Mouse (Mus musculus) forebrain, embryonic 15.5 days (tissue): ENCODE results near the gene Hist2h4. TPM values are rescaled to one million over a fixed set of nuclear protein-coding genes. Genes with fewer than 3 reads are reported as not detected.
"Not testable (repeated sequence)": the region's sequence is repeated elsewhere in the genome, so short reads cannot be mapped to it uniquely, and the experiment has no call there.

ENCODE experiments used
- ATAC-seq: fragments of 200-750 bp; cut with Nextera tagmentation; replicated peaks from 2 replicates; pipeline ENCODE4 v1.8.0; 2017; ENCODE audit warnings: mild to moderate bottlenecking, moderate TSS enrichment, moderate library complexity
- H3K27ac ChIP-seq: fragments of 300-500 bp; sonication (generic); replicated peaks from 2 replicates; pipeline ENCODE4 v1.5.1; 2015; ENCODE audit warnings: mild to moderate bottlenecking, inconsistent platforms
- H3K27me3 ChIP-seq: fragments of 300-500 bp; sonication (generic); 2 replicates; pipeline ENCODE4 v1.6.1; 2015; ENCODE audit warnings: inconsistent platforms
- H3K36me3 ChIP-seq: fragments of 300-500 bp; sonication (generic); 2 replicates; pipeline ENCODE4 v1.6.1; 2015; ENCODE audit warnings: mild to moderate bottlenecking, inconsistent platforms
- H3K4me1 ChIP-seq: fragments of 300-500 bp; sonication (generic); 2 replicates; pipeline ENCODE4 v1.6.1; 2015; ENCODE audit warnings: inconsistent platforms
- H3K4me2 ChIP-seq: fragments of 300-500 bp; sonication (generic); replicated peaks from 2 replicates; pipeline ENCODE4 v1.6.1; 2015; ENCODE audit warnings: mild to moderate bottlenecking, inconsistent platforms
- H3K4me3 ChIP-seq: fragments of 300-500 bp; sonication (generic); 2 replicates; pipeline ENCODE4 v1.5.1; 2015; ENCODE audit warnings: mild to moderate bottlenecking, inconsistent platforms
- H3K9ac ChIP-seq: fragments of 300-500 bp; sonication (generic); replicated peaks from 2 replicates; pipeline ENCODE4 v1.6.1; 2015; ENCODE audit warnings: mild to moderate bottlenecking, inconsistent platforms
- H3K9me3 ChIP-seq: fragments of 300-500 bp; sonication (generic); 2 replicates; pipeline ENCODE4 v1.6.1; 2016; ENCODE audit warnings: inconsistent platforms
- WGBS: fragments of 180-500 bp; shearing (Covaris S2); methylation state at CpG from one replicate; pipeline ENCODE4 v1.1.7; 2015; ENCODE audit warnings: mixed read lengths; 5-methylcytosine and 5-hydroxymethylcytosine counted together
- microRNA-seq: library from miRNA; unstranded; fragments of <30 nt; microRNA quantifications from one replicate; pipeline ENCODE4, GENCODE M21; 2016
- polyA plus RNA-seq: library from polyadenylated mRNA; unstranded; fragments of >200 nt; fragmentation: Nextera tagmentation; extraction: Ambion mirVana; gene quantifications from 2 replicates; pipeline ENCODE4 v1.2.1, GENCODE M21; 2015

Gene Hist2h4
- polyA plus RNA-seq, 1 experiment from 2014 or later = 10.1 TPM

DNA sequence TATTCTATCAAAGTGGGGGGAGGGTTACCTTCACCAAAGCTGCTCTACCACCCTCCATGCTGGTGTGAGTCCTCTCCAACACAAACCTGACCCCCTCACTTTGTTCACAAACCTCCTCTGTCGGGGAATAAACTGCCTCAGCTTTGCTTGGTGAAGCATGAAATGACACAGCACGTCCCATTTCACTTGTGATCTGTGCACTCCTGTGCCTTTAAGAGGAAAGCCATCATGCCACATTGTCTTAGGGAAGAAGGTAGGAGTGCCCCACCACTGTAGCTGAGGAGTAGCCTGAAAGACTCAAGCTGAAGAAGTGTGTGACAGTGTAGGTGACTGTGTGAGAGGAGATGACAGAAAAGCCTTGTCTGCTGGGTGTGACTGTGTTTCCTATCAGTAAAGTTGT is 37.7 kb downstream of the Hist2h4 start:
- no peak for ATAC-seq
- Histone ChIP-seq H3K36me3 (no peaks in the 10 kb centered on the region), H3K4me2 (no peak overlapping the region)

DNA sequence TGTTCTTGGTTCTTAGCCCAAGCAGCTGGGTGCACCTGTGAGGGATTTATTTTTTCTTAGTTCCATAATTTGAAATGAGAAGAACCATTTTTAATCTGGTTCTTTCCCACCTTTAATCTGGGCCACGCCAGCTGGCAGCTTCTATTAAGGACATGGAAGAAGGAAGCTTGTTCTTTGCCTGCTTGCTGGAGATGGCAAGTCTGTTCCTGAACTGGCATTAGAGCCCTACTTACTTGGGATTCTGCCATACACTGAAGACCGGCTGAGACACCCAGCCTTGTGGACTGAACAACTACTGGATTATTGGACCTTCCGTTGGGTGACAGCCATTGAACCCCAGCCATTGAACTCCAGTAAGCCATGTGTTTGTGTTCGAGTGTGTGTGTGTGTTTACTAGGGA is 40.3 kb downstream of the Hist2h4 start:
- H3K9ac ChIP-seq = no peak overlapping the region
- peak overlapping the region; percentile 89; the same call in 1 of the 2 replicates for H3K4me2 ChIP-seq
- H3K4me3 ChIP-seq = no peak overlapping the region
- no peak for ATAC-seq
- H3K36me3 ChIP-seq = no peaks in the 10 kb centered on the region
- H3K4me1 ChIP-seq = peaks cover 50% of the 10 kb centered on the region
- H3K27me3 ChIP-seq = no peaks in the 10 kb centered on the region
- H3K27ac ChIP-seq = no peak overlapping the region
- H3K9me3 ChIP-seq = no peaks in the 10 kb centered on the region
- 77% methylated on average over 4 of the region's 4 CpGs for WGBS

More for the DNA sequence above, 37.7 kb downstream of the Hist2h4 start:
- 15% methylated on average over 2 of the region's 2 CpGs for WGBS
- Histone ChIP-seq H3K27ac (no peak overlapping the region), H3K4me1 (peaks cover 41% of the 10 kb centered on the region), H3K4me3 (no peak overlapping the region), H3K9ac (no peak overlapping the region), H3K9me3 (no peaks in the 10 kb centered on the region), H3K27me3 (no peaks in the 10 kb centered on the region)

- 5% methylated on average over 9 of the region's 9 CpGs for WGBS
Measured at GRCm38 (mm10) chr3:96221640-96222038, 41.5 kb downstream of the Hist2h4 start.

DNA sequence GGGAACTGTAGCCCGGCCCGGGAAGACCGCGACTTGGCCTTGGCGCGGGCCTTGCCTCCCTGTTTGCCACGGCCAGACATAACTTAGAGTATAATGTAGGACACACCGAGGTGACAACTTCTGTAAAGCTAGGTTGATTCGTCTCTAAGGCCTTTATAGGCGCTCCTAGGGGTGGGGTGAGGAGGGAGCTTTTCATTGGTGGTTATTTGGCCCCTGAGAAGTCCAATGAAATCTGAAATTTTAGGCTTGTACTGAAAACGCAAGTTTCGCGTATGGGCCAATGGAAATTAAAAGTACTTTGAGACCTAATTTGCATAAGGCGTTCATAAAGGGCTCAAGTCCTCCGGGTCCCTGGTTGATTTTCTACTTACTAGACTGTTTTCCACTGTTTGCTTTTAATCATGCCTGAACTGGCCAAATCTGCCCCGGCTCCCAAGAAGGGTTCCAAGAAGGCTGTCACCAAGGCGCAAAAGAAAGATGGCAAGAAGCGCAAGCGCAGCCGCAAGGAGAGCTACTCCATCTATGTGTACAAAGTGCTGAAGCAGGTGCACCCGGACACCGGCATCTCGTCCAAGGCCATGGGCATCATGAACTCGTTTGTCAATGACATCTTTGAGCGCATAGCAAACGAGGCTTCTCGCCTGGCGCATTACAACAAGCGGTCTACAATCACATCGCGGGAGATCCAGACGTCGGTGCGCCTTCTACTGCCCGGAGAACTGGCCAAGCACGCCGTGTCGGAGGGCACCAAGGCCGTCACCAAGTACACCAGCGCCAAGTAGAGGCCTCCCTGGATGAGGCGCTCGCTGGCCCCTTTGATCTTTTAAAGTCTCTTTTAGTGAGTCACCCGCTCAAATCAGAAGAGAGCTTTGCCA is 42.1 kb downstream of the Hist2h4 start, which contains the start of the genes Hist2h2ac and Hist2h2be:
Gene Hist2h2ac, minus strand, starts transcription at position 116 of the 875 bp plus-strand sequence.
Gene Hist2h2be, plus strand, starts transcription at position 355 of the 875 bp plus-strand sequence.
- Histone ChIP-seq H3K4me3 (peak within 1 kb of the TSS; percentile 48), H3K4me1 (peaks cover 50% of the 10 kb centered on the region), H3K4me2 (peak within 1 kb of the TSS; percentile 89), H3K9ac (peak within 1 kb of the TSS; percentile 67), H3K27ac (peak within 1 kb of the TSS; percentile 98), H3K27me3 (no peaks in the 10 kb centered on the region), H3K9me3 (no peaks in the 10 kb centered on the region), H3K36me3 (no peaks in the 10 kb centered on the region)
- ATAC-seq = peak; percentile 90
- WGBS = under 1% methylated on average over 43 of the region's 43 CpGs

More at GRCm38 (mm10) chr3:96221640-96222038, 41.5 kb downstream of the Hist2h4 start:
- no peak for ATAC-seq
- H3K27ac ChIP-seq = peak overlapping the region; percentile 98
- no peaks in the 10 kb centered on the region for H3K27me3 ChIP-seq
- H3K9me3 ChIP-seq = no peaks in the 10 kb centered on the region
- peak overlapping the region; percentile 48 for H3K4me3 ChIP-seq
- H3K9ac ChIP-seq = peak overlapping the region; percentile 67
- peak overlapping the region; percentile 89 for H3K4me2 ChIP-seq
- H3K4me1 ChIP-seq = peaks cover 50% of the 10 kb centered on the region
- no peaks in the 10 kb centered on the region for H3K36me3 ChIP-seq

DNA sequence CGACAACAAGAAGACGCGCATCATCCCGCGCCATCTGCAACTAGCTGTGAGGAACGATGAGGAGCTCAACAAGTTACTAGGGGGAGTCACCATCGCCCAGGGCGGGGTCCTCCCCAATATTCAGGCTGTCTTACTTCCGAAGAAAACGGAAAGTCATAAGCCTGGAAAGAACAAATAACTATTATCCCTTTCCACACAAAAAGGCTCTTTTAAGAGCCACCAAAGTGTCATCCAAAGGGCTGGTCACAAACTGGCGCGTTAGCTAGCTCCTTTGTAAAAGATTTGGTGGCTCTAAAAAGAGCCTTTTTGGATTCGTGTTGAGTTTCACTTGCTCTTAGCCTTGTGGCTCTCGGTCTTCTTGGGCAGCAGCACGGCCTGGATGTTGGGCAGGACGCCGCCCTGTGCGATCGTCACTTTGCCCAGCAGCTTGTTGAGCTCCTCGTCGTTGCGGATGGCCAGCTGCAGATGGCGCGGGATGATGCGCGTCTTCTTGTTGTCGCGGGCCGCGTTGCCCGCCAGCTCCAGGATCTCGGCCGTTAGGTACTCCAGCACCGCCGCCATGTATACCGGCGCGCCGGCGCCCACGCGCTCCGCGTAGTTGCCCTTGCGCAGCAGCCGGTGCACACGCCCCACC is 42.9 kb downstream of the Hist2h4 start:
- H3K27ac ChIP-seq = peak overlapping the region; percentile 98
- WGBS = under 1% methylated on average over 37 of the region's 47 CpGs
- peak overlapping the region; percentile 67 for H3K9ac ChIP-seq
- H3K4me3 ChIP-seq = peak overlapping the region; percentile 48
- ATAC-seq, H3K36me3 ChIP-seq, H3K27me3 ChIP-seq, H3K9me3 ChIP-seq: not testable (repeated sequence)
- peaks cover 43% of the 10 kb centered on the region for H3K4me1 ChIP-seq
- H3K4me2 ChIP-seq = peak overlapping the region; percentile 89

DNA sequence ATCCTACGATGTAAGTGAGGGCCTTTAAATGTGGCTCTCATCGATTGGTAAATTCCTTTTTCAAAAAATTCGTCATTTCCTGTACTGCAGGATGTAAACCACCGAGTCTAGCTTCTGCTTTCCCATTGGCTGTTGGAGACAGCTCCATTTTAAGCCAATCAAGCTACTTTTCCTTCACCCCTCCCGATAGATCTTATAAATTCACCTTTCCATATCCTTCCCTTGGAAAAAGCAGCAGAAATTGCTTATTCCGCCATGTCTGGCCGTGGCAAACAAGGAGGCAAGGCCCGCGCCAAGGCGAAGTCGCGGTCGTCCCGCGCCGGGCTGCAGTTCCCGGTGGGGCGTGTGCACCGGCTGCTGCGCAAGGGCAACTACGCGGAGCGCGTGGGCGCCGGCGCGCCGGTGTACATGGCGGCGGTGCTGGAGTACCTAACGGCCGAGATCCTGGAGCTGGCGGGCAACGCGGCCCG is 43.4 kb downstream of the Hist2h4 start, which contains the start of the genes Bola1 and Hist2h2ab:
Gene Bola1, minus strand, starts transcription at position 49 of the 470 bp plus-strand sequence.
Gene Hist2h2ab, plus strand, starts transcription at position 205 of the 470 bp plus-strand sequence.
- Histone ChIP-seq H3K4me1 (peaks cover 43% of the 10 kb centered on the region), H3K9me3 (no peaks in the 10 kb centered on the region), H3K4me2 (peak within 1 kb of the TSS; percentile 89), H3K36me3 (no peaks in the 10 kb centered on the region), H3K27me3 (no peaks in the 10 kb centered on the region), H3K4me3 (peak within 1 kb of the TSS; percentile 48), H3K27ac (peak within 1 kb of the TSS; percentile 98), H3K9ac (peak within 1 kb of the TSS; percentile 67)
- under 1% methylated on average over 37 of the region's 37 CpGs for WGBS
- peak; percentile 89 for ATAC-seq

DNA sequence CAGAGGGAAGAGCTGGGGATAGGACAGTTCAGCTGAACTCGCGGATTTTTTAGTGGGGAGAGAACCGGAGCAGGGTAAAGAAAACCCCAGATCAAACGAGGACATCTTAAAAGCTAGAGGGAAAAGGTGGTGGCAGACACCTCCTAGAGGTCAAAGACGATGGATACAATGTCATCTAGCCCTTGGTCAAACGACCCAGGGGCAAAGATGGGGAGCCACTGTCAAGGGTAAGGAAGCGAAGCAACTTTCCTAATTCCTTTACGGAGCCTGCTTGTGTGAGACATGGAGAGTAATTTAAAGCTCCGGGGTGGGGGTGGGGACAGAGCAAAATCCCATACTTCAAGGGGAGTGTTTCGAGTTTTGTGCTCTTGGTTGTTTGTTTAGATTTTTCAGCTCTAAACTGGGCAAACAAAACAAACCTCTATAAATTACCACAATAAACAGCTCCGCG is 43.9 kb downstream of the Hist2h4 start:
- 0% methylated on average over 12 of the region's 12 CpGs for WGBS
- peaks cover 41% of the 10 kb centered on the region for H3K4me1 ChIP-seq

More for the DNA sequence above, 43.9 kb downstream of the Hist2h4 start:
- no peaks in the 10 kb centered on the region for H3K27me3 ChIP-seq
- H3K9ac ChIP-seq = peak overlapping the region; percentile 62
- peak overlapping the region; percentile 98 for H3K27ac ChIP-seq
- H3K4me2 ChIP-seq = peak overlapping the region; percentile 89
- H3K9me3 ChIP-seq = no peaks in the 10 kb centered on the region
- no peaks in the 10 kb centered on the region for H3K36me3 ChIP-seq
- peak; percentile 30 for ATAC-seq
- peak overlapping the region; percentile 48 for H3K4me3 ChIP-seq

Small RNA genes within 50 kb of the gene (microRNA-seq; reads per million reads assigned to microRNA genes)
- gene Gm44492 (not detected), gene Gm47311 (not detected), gene Gm47313 (not detected)

Other genes starting within 250 kb of the Hist2h4 start
- 64.4 and 65.6 TPM in 2 replicates for gene Vps45, start 204.8 kb downstream of the Hist2h4 start, polyA plus RNA-seq
- 8.3 and 9.8 TPM in 2 replicates for gene Otud7b, start 158.8 kb downstream of the Hist2h4 start, polyA plus RNA-seq
- gene Mtmr11, start 101.3 kb downstream of the Hist2h4 start, polyA plus RNA-seq = 10.0 and 11.2 TPM in 2 replicates
- gene Sf3b4, start 91.0 kb downstream of the Hist2h4 start, polyA plus RNA-seq = 151 and 155 TPM in 2 replicates
- 69.1 and 73.3 TPM in 2 replicates for gene Sv2a, start 82.2 kb downstream of the Hist2h4 start, polyA plus RNA-seq
- 71.8 and 75.5 TPM in 2 replicates for gene Bola1, start 43.6 kb downstream of the Hist2h4 start, polyA plus RNA-seq
- gene Hist2h2ab, start 43.4 kb downstream of the Hist2h4 start, polyA plus RNA-seq = 0.46 TPM in 1 of 2 replicates, not detected in the other
- 4.7 and 6.8 TPM in 2 replicates for gene Hist2h2ac, start 42.4 kb downstream of the Hist2h4 start, polyA plus RNA-seq
- 9.1 and 9.7 TPM in 2 replicates for gene Hist2h2be, start 42.2 kb downstream of the Hist2h4 start, polyA plus RNA-seq
- 6.7 and 8.0 TPM in 2 replicates for gene Hist2h3c2, start 24.2 kb downstream of the Hist2h4 start, polyA plus RNA-seq
- gene Hist2h2aa2, start 23.0 kb downstream of the Hist2h4 start, polyA plus RNA-seq = 51.6 and 60.6 TPM in 2 replicates
- gene Hist2h2aa1, start 17.8 kb downstream of the Hist2h4 start, polyA plus RNA-seq = 25.1 and 32.2 TPM in 2 replicates
- 0.62 TPM in 1 of 2 replicates, not detected in the other for gene Hist2h3c1, start 16.6 kb downstream of the Hist2h4 start, polyA plus RNA-seq
- gene Hist2h3b, start 5.3 kb upstream of the Hist2h4 start, polyA plus RNA-seq = 42.5 and 47.6 TPM in 2 replicates
- 7.1 and 9.9 TPM in 2 replicates for gene Hist2h2bb, start 6.4 kb upstream of the Hist2h4 start, polyA plus RNA-seq
- gene Fcgr1, start 30.7 kb upstream of the Hist2h4 start, polyA plus RNA-seq = 0.97 and 1.4 TPM in 2 replicates
- not detected in 2 replicates for gene BC107364, start 189.0 kb upstream of the Hist2h4 start, polyA plus RNA-seq